Mouse (Mus musculus) cerebellum, adult 2 months (tissue): ENCODE measurements at regions not wholly inside any gene's neighbourhood (a gene's known extent, or its start where the extent isn't known, plus 50 kb on each side); places are given as distances from the start of the nearest gene placed in this dataset.

Source experiments
- CTCF ChIP-seq: fragments of 200-500 bp; IDR thresholded peaks from 2 replicates; pipeline ENCODE4 v1.5.1; 2011; ENCODE audit warnings: low read depth, mild to moderate bottlenecking, control low read depth, low read length, moderate library complexity, borderline replicate concordance; ENCODE audit not compliant: insufficient read depth
- POLR2A ChIP-seq: fragments of 200-500 bp; IDR thresholded peaks from 2 replicates; pipeline ENCODE4 v1.6.1; 2011; ENCODE audit warnings: low read length, control low read depth, borderline replicate concordance; ENCODE audit not compliant: insufficient read depth

GRCm38 (mm10) chr13:59314419-59314818, 270.6 kb downstream of the Agtpbp1 start:
- TF ChIP-seq CTCF (peak; percentile 27; the same call in 1 of the 2 replicates), POLR2A (no peak)
